Mouse (Mus musculus) brown adipose tissue, adult 24 weeks (tissue): Measurements from ENCODE around the gene Hoxc11. TPM values are rescaled to one million over a fixed set of nuclear protein-coding genes. Genes with fewer than 3 reads are reported as not detected.

Experiments
- H3K27ac ChIP-seq: fragments of 200-500 bp; replicated peaks from 2 replicates; pipeline ENCODE4 v1.5.1; 2012; ENCODE audit warnings: low read depth, mild to moderate bottlenecking, low read length
- H3K4me1 ChIP-seq: fragments of 200-500 bp; 2 replicates; pipeline ENCODE4 v1.6.1; 2012; ENCODE audit warnings: low read length, mixed read lengths; ENCODE audit not compliant: control insufficient read depth, insufficient read depth, insufficient read length
- H3K4me3 ChIP-seq: fragments of 200-500 bp; 2 replicates; pipeline ENCODE4 v1.5.1; 2012; ENCODE audit warnings: low read depth, mild to moderate bottlenecking, low read length, moderate library complexity; ENCODE audit not compliant: insufficient read depth
- polyA plus RNA-seq: library from polyadenylated mRNA; stranded (reverse); fragments of >200 nt; gene quantifications from 2 replicates; pipeline ENCODE4 v1.2.4, GENCODE M21; 2012; ENCODE audit not compliant: missing spikeins, insufficient read depth, insufficient read length

Gene Hoxc11
- polyA plus RNA-seq, 1 experiment = not detected

DNA sequence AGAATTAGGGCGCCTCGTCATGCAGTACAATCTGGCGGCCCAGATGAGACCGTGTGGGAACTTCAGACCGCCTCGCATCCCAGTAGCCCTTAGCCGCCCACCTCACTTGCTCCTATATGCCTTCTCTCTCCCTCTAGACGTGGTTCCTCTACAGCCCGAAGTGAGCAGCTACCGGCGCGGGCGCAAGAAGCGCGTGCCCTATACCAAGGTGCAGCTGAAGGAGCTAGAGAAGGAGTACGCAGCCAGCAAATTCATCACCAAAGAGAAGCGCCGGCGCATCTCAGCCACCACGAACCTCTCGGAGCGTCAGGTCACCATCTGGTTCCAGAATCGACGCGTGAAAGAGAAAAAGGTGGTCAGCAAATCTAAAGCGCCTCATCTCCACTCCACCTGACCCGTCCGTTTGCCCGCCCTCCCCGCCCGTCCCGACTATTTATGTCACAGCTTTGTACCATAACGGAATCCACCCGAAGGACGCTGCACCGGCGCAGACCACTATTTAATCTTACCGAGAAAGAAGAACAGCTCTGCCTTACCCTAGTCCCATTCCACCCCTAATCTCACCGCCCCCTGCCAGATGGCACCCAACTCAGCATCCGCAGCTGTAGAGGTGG is 27.1 kb upstream of the Hoxc11 start:
- no peaks in the 10 kb centered on the region for H3K4me1 ChIP-seq
- no peak overlapping the region for H3K27ac ChIP-seq
- no peak overlapping the region for H3K4me3 ChIP-seq

DNA sequence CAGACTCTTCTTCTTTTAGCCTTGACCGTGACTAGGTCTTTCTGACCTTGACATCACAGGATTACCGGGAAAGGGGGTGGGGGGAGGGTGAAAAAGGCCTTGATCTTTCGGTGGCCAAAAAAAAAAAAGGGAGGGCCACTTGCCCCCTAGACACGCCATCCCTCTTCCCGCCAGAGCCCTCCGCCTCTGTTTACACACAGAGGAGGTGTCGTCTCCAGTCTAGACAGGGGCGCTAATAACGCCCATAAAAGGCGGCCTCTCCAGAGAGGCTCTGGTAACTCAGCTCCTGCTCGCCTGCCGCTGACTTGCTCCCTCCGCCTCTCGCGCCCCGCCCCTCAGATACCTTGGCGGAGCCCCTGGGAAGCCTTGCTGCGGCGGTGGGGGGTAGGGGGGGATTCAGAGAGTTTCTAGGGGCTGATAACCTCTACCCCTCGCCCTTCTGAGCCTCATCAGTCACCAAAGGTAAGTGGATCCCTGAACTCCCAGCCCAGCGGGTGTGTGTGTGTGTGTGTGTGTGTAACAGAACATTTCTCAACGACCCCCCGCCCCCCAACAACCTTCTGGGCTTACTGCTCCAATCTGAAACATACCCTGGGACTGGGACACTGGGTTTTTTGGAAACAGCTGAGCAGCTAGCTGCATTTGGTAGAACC is 22.4 kb upstream of the Hoxc11 start:
- no peaks in the 10 kb centered on the region for H3K4me1 ChIP-seq
- no peak overlapping the region for H3K27ac ChIP-seq
- H3K4me3 ChIP-seq = no peak overlapping the region

DNA sequence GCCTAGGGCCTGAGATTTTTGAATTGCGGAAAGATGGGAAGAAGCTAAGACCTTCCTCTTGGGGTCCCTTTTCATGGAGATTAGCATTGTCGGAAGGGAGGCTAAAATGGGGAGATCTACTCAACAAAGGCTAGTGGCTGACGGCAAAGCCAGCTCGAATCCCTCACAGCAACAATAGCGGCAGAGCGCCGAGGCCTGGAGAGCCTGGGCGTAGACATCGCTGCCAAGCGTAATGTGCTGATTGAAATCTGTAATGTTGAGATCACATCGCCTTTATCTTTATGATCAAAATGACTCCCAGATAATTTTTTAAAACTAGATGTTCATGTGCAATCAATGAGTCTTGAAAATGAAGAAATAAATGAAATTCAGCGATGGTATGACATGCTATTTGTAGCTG is 19.8 kb upstream of the Hoxc11 start:
- H3K27ac ChIP-seq = no peak overlapping the region
- no peaks in the 10 kb centered on the region for H3K4me1 ChIP-seq
- H3K4me3 ChIP-seq = no peak overlapping the region

DNA sequence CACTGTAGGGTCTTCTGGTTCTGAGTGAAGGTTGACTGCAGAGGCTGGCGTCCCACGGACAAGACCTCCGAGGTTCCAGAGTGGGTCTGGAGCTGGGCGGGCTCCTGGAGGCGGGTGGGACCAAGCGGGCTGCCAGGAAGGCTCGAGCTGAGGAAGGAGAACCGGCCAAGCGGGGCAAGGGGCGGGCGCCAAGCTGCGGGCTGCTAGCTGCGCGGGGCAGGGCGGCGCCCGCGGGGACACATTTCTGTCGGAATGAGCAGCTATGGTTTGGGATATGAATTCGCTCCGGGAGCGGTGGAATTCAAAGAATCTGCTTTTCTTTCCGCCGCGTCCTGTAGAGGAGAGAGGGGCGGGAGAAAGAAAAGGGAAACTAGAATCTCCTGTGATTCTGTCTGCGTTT is 19.3 kb upstream of the Hoxc11 start:
- H3K4me3 ChIP-seq = no peak overlapping the region
- no peaks in the 10 kb centered on the region for H3K4me1 ChIP-seq
- no peak overlapping the region for H3K27ac ChIP-seq

DNA sequence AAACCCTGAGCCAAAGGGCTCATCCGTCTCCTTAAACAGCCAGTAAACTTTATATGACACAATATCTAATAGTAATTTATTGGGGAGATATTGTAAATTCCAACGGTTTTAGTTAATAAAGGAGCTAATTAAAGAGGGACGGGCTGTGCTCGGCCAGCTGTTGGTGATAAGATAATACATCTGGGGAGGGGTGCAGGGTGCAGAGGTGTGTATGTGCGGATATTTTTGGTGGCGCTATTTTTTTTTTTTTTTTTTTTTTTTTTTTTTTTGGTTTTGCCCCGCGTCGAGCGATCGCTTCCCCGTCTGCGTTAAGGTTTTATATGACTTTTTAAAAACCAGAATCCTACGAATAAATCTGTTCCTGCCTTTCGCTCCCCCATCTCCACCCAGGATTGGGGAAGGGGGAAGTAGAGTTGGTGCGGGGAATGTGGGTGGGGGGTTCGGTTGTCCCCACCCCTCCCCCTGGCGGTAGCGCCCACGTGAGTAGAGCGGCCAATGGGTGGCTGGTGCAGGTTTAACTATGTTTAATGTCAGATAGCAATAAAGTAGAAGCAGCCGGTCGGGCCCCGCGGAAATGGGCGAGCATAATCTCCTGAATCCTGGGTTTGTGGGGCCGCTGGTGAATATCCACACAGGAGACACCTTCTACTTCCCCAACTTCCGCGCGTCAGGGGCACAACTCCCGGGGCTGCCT is 17.8 kb upstream of the Hoxc11 start, which contains the start of gene Hoxc12:
Hoxc12 (plus strand) TSS at position 479 of the 694 bp plus-strand sequence.
- Histone ChIP-seq H3K4me3 (no peak within 1 kb of the TSS), H3K27ac (no peak within 1 kb of the TSS), H3K4me1 (no peaks in the 10 kb centered on the region)

DNA sequence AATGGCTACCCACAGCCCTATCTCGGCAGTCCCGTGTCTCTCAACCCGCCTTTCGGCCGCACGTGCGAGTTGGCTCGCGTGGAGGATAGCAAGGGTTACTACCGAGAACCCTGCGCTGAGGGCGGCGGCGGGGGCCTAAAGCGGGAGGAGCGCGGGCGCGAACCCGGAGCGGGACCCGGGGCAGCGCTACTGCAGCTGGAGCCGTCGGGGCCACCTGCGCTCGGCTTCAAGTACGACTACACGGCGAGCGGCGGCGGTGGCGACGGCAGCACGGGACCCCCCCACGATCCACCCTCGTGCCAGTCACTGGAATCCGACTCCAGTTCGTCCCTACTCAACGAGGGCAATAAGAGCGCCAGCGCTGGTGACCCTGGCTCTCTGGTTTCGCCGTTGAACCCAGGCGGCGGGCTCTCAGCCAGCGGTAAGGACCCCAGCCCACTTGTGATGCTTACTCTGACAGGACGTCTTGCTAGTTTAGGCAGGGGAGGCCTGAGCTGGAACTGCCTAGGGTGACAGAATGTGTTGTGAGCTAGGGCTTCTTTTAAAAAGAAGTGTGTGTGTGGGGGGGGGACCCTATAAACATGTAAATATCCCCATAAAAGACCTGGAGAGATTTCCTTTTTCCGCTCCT is 17.1 kb upstream of the Hoxc11 start:
- H3K4me3 ChIP-seq = no peak overlapping the region
- H3K4me1 ChIP-seq = no peaks in the 10 kb centered on the region
- no peak overlapping the region for H3K27ac ChIP-seq

DNA sequence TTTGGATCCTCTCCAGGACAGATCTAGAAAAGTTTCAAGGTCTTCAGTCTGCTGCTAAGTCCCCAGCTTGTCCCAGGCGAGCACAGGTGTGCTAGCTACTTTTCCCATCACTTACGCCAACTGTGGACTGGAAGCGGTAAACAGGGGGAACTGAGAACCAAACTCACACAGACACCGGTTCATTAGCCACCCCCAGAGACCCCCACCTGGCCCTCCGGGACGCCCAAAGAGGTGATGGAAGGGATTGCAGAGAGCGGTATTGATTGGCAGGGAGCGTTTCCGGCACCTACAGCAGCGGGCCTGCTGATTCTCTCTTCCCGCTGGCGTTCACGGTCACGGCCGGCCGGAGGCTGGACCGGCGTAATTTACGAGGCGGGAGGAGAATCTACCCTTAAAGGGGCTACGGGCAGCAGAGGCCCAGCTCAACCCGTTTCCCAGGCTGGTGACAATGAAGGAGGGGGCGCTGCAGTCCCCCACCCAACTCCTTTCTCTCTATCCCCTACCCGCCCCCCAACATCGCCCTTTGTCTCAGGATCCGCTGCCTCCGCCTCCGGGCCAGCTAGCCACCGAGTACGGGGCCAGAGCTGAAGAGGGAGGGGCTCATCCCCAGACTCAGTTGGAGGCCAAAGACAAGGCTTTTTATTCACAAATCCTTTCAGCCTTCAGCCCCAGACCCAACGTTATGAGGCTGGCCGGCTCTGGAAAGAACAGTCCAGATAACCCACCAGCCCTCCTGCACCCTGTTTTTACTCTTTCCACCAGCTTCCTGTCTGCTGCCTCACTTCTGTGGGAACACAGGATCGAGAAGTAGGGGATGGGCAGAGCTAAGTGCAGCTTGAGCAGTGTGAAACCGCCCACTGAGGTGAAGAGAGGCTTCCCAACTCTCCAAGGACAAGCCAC is 14.7 kb upstream of the Hoxc11 start:
- no peak overlapping the region for H3K4me3 ChIP-seq
- H3K27ac ChIP-seq = no peak overlapping the region
- no peaks in the 10 kb centered on the region for H3K4me1 ChIP-seq

DNA sequence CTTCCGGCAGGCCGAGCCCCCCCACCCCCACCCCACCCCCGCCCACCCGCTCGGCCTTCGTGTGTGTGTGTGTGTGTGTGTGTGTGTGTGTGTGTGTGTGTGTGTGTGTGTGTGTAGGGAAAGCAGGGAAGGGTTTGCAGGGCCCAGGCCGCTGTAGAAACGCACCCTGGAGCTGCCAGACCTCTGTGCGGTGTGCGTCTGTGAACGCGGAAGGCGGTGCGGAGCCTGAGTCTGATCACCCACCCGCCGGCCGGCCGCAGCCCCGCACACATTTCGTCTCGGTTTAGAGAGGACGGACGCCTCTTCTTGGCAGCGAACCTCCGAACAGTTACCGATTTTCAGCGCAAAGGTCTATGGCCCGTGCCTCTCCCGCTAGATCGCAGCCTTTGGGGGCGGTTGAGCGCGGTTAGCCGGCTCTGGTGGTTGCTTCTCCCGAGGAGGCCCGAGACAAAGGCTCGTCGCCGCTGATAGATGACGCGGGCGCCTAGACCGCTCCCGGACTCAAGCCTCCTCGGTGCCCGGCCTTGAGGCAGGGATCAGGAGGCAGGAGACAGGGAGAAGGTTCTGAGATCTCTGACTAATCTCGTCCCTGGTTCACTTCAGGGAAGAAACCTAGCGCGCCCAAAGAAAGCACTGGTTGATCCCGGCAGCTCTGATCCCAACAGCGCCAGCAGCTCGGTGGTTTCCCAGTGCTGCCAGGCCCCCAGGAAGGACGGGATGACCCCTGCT is 11.3 kb upstream of the Hoxc11 start:
- no peak overlapping the region for H3K4me3 ChIP-seq

DNA sequence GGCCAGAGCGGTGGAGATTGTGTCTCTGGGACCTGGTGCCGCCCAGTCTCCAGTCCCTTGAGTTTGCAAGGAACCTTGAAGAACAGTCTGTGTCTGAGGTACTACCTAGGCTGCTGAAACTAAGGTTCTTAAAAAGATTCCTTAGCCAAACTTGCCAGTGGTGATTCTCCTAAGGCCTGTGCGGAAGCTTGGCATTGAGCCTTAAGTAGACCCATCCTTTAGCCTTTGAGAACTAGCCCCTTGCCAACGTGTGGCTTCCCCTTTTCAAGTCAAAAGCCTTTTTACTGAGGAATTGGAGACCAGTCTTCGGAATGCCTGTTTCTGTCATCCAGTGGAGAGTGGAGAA is 10.8 kb upstream of the Hoxc11 start:
- Histone ChIP-seq H3K4me3 (no peak overlapping the region), H3K27ac (no peak overlapping the region), H3K4me1 (no peaks in the 10 kb centered on the region)

More for the DNA sequence above, 11.3 kb upstream of the Hoxc11 start:
- no peaks in the 10 kb centered on the region for H3K4me1 ChIP-seq
- H3K27ac ChIP-seq = no peak overlapping the region

DNA sequence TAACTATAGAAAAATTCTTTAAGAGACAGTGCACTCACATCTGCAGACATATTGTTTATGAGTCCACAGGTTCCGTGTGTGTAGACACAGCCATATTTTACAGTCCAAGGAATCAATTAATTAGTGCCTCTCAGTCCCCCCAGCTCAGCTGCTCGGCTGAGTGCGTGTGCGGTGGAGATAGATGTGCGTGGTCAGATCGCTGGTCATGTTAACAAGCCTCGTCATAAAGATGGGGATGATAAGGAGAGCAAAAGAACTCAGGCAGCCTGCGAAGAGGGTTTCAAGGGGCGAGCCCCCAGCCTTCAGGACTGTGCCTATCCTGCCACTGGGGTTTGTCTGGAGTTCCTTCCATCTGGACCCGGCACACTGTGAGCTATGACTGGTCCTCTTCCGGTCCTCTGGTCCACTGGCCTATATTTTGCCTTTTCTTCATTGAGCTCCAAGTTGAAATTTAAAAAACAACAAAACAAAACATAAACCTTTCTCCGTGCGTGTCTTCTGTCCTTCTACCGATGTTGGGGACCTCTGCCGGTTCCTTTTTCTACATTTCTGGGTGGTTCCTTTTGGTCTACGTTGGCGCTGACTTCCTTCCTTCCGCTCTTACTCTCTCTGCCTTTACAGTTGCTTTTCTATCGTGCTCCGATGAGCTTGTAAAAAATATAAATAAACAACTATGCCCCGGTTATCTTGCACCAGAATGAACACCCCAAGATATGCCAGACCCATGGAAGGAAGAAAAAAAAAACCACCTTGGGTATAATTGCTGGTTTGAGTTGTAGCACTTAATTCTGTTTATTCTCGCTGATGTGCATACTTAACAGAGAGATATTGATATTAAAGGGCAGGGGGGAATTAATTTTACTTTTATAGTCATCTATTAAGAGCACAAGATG is 8.8 kb upstream of the Hoxc11 start:
- H3K27ac ChIP-seq = no peak overlapping the region
- no peak overlapping the region for H3K4me3 ChIP-seq
- no peaks in the 10 kb centered on the region for H3K4me1 ChIP-seq

DNA sequence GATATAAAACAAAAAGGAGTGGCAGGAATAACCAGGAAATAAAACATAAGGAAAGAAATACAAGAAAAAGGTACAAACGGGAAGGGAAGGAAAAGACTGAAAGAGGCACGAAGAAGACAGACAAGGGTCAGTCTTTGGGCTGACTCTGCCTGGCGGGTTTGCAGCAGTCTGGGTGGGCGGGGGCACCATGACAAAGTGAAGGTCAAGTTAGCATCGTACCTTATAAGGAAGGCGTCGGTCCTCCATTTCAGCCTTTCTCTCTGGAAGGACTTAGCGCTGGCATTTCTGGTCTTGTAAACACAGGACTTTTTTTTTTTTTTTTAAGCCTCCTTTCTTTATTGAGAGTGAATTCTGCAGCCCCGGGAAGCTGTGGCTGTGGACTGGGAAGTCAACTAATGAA is 7.0 kb upstream of the Hoxc11 start:
- no peaks in the 10 kb centered on the region for H3K4me1 ChIP-seq
- H3K27ac ChIP-seq = no peak overlapping the region
- H3K4me3 ChIP-seq = no peak overlapping the region

DNA sequence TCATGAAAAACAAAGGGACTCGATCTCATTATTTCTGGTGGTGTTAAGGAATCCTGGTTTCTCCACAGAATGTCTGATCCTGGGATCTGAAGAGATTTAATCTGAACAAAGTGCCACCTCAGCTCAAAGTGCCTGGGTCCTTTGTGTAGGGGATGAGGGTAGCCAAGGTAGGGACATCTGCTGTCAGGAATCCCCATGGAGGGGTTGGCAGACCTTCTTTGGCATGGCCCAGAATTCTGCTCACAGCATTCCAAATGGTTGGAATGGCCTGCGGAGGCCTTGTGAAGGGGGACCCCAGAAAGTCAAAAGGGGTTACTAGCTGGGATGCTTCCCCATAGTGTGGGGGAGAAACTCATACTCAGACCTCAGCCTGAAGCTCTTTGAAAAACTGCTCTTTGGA is 5.4 kb upstream of the Hoxc11 start:
- H3K27ac ChIP-seq = no peak overlapping the region
- no peak overlapping the region for H3K4me3 ChIP-seq
- H3K4me1 ChIP-seq = no peaks in the 10 kb centered on the region

DNA sequence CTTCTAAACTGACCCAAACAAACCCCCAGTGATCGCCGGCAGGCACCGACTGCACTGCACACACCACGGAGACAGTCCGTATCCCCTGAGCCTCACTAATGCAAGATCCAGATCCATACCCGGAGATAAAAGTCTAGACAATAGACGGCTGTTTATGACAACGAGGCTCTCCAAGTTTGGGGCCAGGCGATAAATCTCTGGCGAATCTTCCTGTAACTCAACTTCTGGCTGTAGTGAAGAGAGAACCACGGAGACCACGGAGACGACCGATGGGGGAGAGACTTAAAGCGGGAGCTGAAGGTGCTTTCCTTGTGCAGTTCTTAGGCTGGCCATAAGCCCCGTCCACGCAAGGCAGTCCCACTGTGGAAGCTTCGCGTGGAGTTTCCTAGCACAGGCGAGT is 4.5 kb upstream of the Hoxc11 start:
- Histone ChIP-seq H3K27ac (no peak overlapping the region), H3K4me3 (no peak overlapping the region), H3K4me1 (no peaks in the 10 kb centered on the region)
